Mouse (Mus musculus): ENCODE data around the gene Aldoart2. TPM values are rescaled to one million over a fixed set of nuclear protein-coding genes. Genes with fewer than 3 reads are reported as not detected.
"Not testable (repeated sequence)": the region's sequence is repeated elsewhere in the genome, so short reads cannot be mapped to it uniquely, and the experiment has no call there.

The Aldoart2 gene
- total RNA-seq, 2 experiments from 2014 or later, result not detected

GRCm38 (mm10) chr12:55573794-55574193 lies 8.8 kb downstream of the Aldoart2 start:
- DNase-seq, result no peak

DNA sequence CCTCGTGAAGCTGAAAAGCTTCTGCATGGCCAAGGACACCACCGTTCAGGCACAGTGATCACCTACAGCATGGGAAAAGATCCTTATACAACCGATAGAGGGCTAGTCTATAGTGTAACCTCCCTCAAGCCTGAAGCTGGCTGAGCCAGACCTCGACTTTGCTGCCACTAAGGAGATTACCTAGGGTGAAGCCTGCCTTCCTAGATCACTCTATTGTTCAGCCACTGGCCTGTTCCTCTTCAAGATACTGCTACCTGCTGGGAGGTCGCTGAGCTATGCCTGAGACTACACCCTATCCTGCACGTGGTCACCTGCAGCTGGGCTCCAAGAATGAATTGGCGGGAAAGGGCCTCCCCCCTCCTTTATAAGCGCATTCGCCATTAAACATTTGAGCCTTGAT lies 21.9 kb downstream of the Aldoart2 start:
- not testable (repeated sequence) for DNase-seq

- no peak for DNase-seq
These were observed 33.5 kb downstream of the Aldoart2 start for GRCm38 (mm10) chr12:55598537-55598886.

DNA sequence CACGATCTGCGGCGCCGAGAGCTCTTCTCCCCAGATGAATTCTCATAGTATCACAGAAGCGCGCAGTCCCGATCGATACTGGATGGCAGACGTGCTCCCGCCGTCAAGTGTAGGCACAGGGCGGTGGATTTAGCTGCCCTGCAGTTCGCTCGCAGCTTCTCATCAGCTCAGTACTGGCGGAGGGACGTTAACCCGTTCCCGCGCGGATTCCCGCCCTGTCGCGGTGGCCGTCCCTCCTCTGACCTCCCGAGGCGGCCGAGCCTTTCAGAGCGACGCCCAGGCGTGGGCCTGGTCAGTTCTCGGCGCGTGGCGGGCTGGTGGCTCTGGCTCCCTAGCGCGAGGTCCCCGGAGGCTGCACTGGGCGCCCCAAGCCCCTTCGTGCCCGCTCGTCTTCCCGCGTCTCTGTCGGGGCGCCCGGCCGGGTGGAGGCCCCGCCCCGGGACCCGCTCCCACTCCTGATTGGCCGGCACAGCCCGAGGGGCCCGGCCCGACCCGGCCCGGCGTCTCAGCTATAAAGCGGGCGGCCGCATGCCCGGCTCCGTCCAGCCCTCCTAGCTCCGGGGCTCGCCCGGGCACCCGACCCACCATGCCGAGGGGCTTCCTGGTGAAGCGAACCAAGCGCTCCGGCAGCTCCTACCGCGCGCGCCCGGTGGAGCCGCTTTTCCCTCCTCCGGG lies 34.0 kb downstream of the Aldoart2 start, which contains the start of gene Insm2:
TSS of gene Insm2 (plus strand) at position 541 of the 675 bp plus-strand sequence.
- peak; percentile 10 for DNase-seq

DNA sequence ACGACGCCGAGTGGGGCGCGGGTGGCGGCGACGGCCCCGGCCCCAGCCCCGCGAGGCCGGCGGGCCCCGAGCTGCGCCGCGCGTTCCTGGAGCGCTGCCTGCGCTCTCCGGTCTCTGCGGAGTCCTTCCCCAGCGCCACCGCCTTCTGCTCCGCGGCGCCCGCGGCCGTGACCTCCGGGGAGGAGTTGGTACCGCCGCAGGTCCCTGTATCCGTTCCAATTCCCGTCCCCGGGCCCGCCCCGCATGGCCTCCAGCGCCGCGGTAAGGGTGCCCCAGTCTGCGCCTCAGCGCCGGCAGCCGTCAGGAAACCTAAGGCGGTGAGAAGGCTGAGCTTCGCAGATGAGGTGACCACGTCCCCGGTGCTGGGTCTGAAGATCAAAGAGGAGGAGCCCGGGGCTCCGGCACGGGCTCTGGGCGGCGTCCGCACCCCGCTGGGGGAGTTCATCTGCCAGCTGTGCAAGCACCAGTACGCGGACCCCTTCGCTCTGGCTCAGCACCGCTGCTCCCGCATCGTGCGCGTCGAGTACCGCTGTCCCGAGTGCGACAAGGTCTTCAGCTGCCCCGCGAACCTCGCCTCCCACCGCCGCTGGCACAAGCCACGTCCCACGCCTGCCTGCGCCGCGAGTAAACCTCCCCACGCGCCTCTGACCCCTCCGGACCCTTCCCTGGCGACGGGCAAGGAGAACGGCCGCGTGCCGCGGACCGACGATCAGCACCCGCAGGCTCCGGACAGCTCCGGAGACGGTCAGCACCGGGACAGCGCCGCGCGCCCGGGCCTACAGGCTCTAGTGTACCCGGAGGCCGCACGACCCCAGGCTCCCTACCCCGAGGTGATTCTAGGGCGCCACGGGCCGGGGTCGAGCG lies 34.8 kb downstream of the Aldoart2 start:
- DNase-seq, result peak; percentile 78

DNA sequence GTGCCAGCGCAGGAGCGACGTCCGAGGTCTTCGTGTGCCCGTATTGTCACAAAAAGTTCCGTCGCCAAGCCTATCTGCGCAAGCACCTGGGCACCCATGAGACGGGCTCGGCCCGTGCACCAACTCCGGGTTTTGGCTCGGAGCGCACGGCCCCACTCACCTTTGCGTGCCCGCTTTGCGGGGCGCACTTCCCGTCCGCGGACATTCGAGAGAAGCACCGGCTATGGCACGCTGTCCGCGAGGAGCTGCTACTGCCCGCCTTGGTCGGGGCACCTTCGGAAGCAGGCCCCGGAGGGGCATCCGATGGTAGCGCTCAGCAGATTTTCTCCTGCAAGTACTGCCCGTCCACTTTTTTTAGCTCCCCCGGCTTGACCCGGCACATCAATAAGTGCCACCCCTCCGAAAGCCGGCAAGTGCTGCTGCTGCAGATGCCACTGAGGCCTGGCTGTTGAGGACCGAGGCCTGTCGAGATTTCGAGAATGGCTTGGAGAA lies 35.5 kb downstream of the Aldoart2 start:
- DNase-seq, result no peak

DNA sequence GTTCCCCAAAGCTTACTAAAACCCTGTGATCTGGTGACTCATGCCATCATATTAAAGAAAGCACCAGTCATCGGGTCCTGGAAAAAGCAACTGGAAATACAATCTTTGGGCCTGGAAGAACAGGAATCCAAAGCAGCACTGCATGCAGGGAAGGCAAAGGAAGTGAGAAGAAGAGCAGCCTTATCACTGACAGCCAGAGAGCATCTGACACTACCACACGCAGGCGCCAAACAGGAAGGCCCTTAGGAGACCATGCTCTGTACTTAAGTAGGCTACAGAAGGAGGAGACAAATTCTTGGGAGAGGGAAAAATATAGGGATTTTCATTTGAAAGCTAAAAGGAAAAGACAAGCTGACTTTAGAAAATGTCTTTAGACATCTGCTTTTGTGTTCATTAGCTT lies 39.4 kb downstream of the Aldoart2 start:
- DNase-seq, result no peak

DNA sequence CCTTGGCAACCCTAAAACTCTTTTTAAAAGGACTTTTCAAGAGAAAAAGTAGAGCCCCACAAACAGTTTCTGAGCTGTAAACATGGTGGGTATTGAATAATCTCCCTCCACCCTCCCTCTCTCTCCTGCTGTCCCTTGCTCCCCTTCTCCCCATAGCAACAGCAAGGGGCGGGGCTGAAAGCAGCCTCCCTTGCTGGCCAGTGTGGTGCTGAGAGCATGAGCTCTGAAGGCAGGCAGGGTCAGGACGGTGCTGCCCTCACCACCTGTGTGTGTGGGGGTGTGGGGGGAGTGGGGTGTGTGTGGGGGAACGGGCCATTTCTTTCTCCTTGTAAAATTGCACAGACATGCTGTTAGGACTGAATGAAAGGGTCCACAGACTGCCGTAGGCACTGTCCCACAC lies 42.9 kb downstream of the Aldoart2 start:
- DNase-seq, result no peak

DNA sequence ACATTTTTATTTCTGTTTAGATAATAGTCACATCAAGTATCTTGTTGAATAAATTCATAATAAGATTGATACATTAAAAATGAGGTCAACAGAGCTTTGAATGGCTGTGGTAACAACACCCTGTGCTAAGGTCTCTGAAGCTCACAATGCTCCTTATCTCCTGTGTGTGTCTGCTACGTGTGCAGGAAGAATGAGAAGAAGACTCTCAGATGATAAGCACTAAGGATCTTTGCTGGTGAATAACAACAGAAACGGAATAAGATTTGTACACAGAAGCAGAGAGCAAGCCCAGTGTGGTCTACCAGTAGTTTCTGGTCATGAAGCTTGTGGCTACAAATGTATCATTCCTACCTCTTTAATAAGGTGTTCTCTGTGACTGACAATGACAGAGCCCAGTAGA lies 45.8 kb downstream of the Aldoart2 start:
- no peak for DNase-seq

Other genes with a start within 250 kb of the Aldoart2 start
- 100 to 1,000 TPM; 213 to 225 TPM for gene Psma6, start 181.0 kb upstream of the Aldoart2 start, total RNA-seq (2021)
- gene Nfkbia, start 72.6 kb upstream of the Aldoart2 start, total RNA-seq (2021), result 10 to 100 TPM; 24.8 to 38.1 TPM
- gene Insm2, start 34.2 kb downstream of the Aldoart2 start, total RNA-seq (2021), result not detected

All from gastrocnemius, postnatal 10 days (tissue).